Mouse (Mus musculus) bone marrow, adult 2 months (tissue): Measurements from ENCODE around the gene Macf1.

ENCODE experiments used
- CTCF ChIP-seq: fragments of 200-500 bp; IDR thresholded peaks from 2 replicates; pipeline ENCODE4 v1.5.1; 2011; ENCODE audit warnings: low read length, control low read depth; ENCODE audit not compliant: control insufficient read depth, insufficient read depth
- POLR2A ChIP-seq: fragments of 200-500 bp; IDR thresholded peaks from 2 replicates; pipeline ENCODE4 v1.6.1; 2011; ENCODE audit warnings: low read depth, mild to moderate bottlenecking, control low read depth, low read length, borderline replicate concordance; ENCODE audit not compliant: control insufficient read depth

DNA sequence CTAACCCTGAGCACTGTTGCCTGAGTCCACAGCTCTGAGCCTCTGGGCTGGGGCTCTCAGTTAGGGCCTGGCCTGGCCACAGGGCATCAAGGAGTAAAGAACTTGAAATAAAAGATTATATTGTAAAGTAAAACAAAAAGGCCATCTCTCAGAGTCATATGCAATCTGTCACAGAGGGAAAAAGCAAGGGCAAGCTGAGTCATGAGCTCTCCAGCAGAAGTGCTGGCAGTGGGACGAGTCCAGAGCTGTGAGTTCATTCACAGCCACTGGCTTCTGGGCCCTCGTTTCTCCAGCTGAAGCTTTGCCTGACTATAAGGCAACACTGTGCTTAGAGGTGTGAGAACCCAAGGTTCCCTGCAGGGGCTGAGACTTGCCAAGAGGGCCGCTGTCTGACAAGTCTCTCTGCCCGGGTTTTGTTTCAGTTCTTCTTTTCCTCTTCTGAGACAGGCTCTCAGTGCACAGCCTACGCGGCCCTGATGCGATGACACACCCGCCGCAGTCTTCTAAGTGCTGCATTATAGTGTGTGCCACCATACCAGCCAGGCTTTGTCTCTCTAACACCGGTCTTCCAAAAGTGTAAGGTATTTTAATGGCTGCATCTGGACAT lies 330.8 kb downstream of the Macf1 start:
- no peak for TF ChIP-seq CTCF
- TF ChIP-seq POLR2A: no peak
